Mouse (Mus musculus) MEL (cell line): ENCODE data around the gene Grik4.

Experiments
- USF1 ChIP-seq: IDR thresholded peaks from 2 replicates; pipeline ENCODE4 v1.6.1; 2014; ENCODE audit warnings: low read depth, mild to moderate bottlenecking, inconsistent platforms, low read length, improper control_type of control experiment, moderate library complexity
- ZMIZ1 ChIP-seq: IDR thresholded peaks from 2 replicates; pipeline ENCODE4 v1.6.1; 2012; ENCODE audit warnings: low read depth, mild to moderate bottlenecking, inconsistent platforms, low read length, improper control_type of control experiment, moderate library complexity

- no peak for TF ChIP-seq USF1
- TF ChIP-seq ZMIZ1, result no peak
Measured at GRCm38 (mm10) chr9:42798280-42798679, 146.0 kb downstream of the Grik4 start.
